ENCODE assay signal across 18 mouse cellular contexts in genomic region chr15:98288566-98288965, GRCm38 (mm10). TPM values are rescaled to one million over a fixed set of nuclear protein-coding genes. Genes with fewer than 3 reads are reported as not detected.
A peak's percentile ranks its signal among the peaks of the same experiment; 100 is the strongest.
DNase-seq lines count a peak whose midpoint lies in the region; ATAC-seq lines count a peak whose summit lies in the region.
"Had no signal": no experiment of that assay in that cellular context is flagged by ENCODE, and none has a peak within 500 bp of the region (broad histone marks: within the 10 kb centered on the region; RNA-seq: fewer than 3 reads in every experiment).

No protein-coding gene starts in this region.

- no peak overlapping the region for H3K27ac ChIP-seq in kidney, embryonic 15.5 days
- no peak overlapping the region for H3K27ac ChIP-seq in forebrain, embryonic 16.5 days (ENCODE audit: low read length)
- no peak overlapping the region for H3K27ac ChIP-seq in intestine, embryonic 15.5 days
- H3K27ac ChIP-seq: hindbrain, embryonic 10.5 days; kidney, postnatal 0 days; neural tube, embryonic 15.5 days had no signal

- H3K4me1 ChIP-seq in kidney, embryonic 15.5 days = 0 out of 2 replicates have a peak, but pooled peaks cover 7% of the 10 kb centered on the region
- H3K4me1 ChIP-seq in forebrain, embryonic 16.5 days (replicated peaks; ENCODE audit: control insufficient read depth, insufficient read depth, low read length) = no peaks in the 10 kb centered on the region
- H3K4me1 ChIP-seq in intestine, embryonic 15.5 days (replicated peaks) = no peaks in the 10 kb centered on the region
- H3K4me1 ChIP-seq: hindbrain, embryonic 10.5 days; neural tube, embryonic 15.5 days had no signal

- H3K9ac ChIP-seq in kidney, embryonic 15.5 days = no peak overlapping the region
- no peak overlapping the region for H3K9ac ChIP-seq in forebrain, embryonic 16.5 days (replicated peaks; ENCODE audit: low read depth, low read length)
- H3K9ac ChIP-seq in intestine, embryonic 15.5 days = no peak overlapping the region
- H3K9ac ChIP-seq: neural tube, embryonic 15.5 days had no signal

- H3K9me3 ChIP-seq in kidney, embryonic 15.5 days (replicated peaks) = no peaks in the 10 kb centered on the region
- no peaks in the 10 kb centered on the region for H3K9me3 ChIP-seq in forebrain, embryonic 16.5 days (ENCODE audit: control insufficient read depth, low read length)
- no peaks in the 10 kb centered on the region for H3K9me3 ChIP-seq in intestine, embryonic 15.5 days
- H3K9me3 ChIP-seq: hindbrain, embryonic 10.5 days; neural tube, embryonic 15.5 days had no signal

- peak; percentile 29 for DNase-seq in kidney, adult 18-20 months
- peak; percentile 45 for DNase-seq in brain, adult 2 months (ENCODE audit: low read depth, low spot score)
- peak; percentile 53 for DNase-seq in thymus, postnatal 14 days
- DNase-seq in frontal cortex, postnatal 36 days (ENCODE audit: low spot score in 2 of 2) = no peak
- DNase-seq: lung, adult 2 months; right cerebral cortex, postnatal 14 days had no signal

- no peak overlapping the region for H3K4me2 ChIP-seq in kidney, embryonic 15.5 days
- H3K4me2 ChIP-seq in forebrain, embryonic 16.5 days (ENCODE audit: low read length) = no peak overlapping the region
- H3K4me2 ChIP-seq in intestine, embryonic 15.5 days (replicated peaks) = no peak overlapping the region
- H3K4me2 ChIP-seq: heart, embryonic 11.5 days; neural tube, embryonic 15.5 days had no signal

- H3K27me3 ChIP-seq in kidney, embryonic 15.5 days = 0 out of 2 replicates have a peak, but pooled peaks cover 2% of the 10 kb centered on the region
- H3K27me3 ChIP-seq in forebrain, embryonic 16.5 days (replicated peaks; ENCODE audit: control insufficient read depth, insufficient read depth, low read length) = no peaks in the 10 kb centered on the region
- H3K27me3 ChIP-seq in intestine, embryonic 15.5 days (replicated peaks) = no peaks in the 10 kb centered on the region
- H3K27me3 ChIP-seq: neural tube, embryonic 15.5 days had no signal

- no peak for ATAC-seq in kidney, embryonic 15.5 days (replicated peaks; ENCODE audit: low FRiP score)
- 0 out of 2 replicates have a peak, but pooled peaks have one; percentile 30 for ATAC-seq in erythroid progenitor cell, adult 5-6 weeks (replicated peaks; ENCODE audit: low FRiP score, poor library complexity, severe bottlenecking)
- no peak for ATAC-seq in forebrain, embryonic 16.5 days
- no peak for ATAC-seq in intestine, embryonic 15.5 days

- no peak overlapping the region for H3K4me3 ChIP-seq in kidney, embryonic 15.5 days (replicated peaks)
- no peak overlapping the region for H3K4me3 ChIP-seq in forebrain, embryonic 16.5 days (replicated peaks; ENCODE audit: low read length)
- H3K4me3 ChIP-seq in intestine, embryonic 15.5 days (replicated peaks) = no peak overlapping the region
- H3K4me3 ChIP-seq: hindbrain, embryonic 10.5 days; neural tube, embryonic 15.5 days had no signal

- 75% methylated on average over 12 of the region's 12 CpGs for WGBS in kidney, embryonic 15.5 days
- WGBS in forebrain, embryonic 16.5 days = 71% methylated on average over 12 of the region's 12 CpGs
- 74% methylated on average over 12 of the region's 12 CpGs for WGBS in intestine, embryonic 15.5 days

- H3K36me3 ChIP-seq in kidney, embryonic 15.5 days = no peaks in the 10 kb centered on the region
- H3K36me3 ChIP-seq in forebrain, embryonic 16.5 days (ENCODE audit: control insufficient read depth, insufficient read depth) = no peaks in the 10 kb centered on the region
- no peaks in the 10 kb centered on the region for H3K36me3 ChIP-seq in intestine, embryonic 15.5 days
- H3K36me3 ChIP-seq: hindbrain, embryonic 10.5 days had no signal

RNA-seq across cellular contexts. Expression of gene Zfp641, which starts 7.4 kb away (rescaled TPM):
- polyA plus RNA-seq in kidney, embryonic 15.5 days (2015; fragmentation: Nextera tagmentation; extraction: Ambion mirVana) = 1.6 and 1.7 TPM in 2 replicates
- total RNA-seq in erythroid progenitor cell, adult 5-6 weeks (2015; ENCODE audit: low replicate concordance) = not detected in 2 replicates
- total RNA-seq in erythroid progenitor cell, adult 5-6 weeks (2017; ENCODE audit: low replicate concordance) = not detected in 2 replicates
- polyA plus RNA-seq in forebrain, embryonic 16.5 days (2015; fragmentation: Nextera tagmentation; extraction: Ambion mirVana) = 3.9 and 5.7 TPM in 2 replicates
- polyA plus RNA-seq in intestine, embryonic 15.5 days (2015; fragmentation: Nextera tagmentation; extraction: Ambion mirVana) = 0.21 and 0.36 TPM in 2 replicates
- total RNA-seq: monocyte, adult 5-6 weeks had no signal

RNA-seq across cellular contexts. Expression of gene Olfr285, which starts 28.6 kb away (rescaled TPM):
- not detected in 2 replicates for polyA plus RNA-seq in kidney, embryonic 15.5 days (2015; fragmentation: Nextera tagmentation; extraction: Ambion mirVana)
- not detected in 2 replicates for total RNA-seq in erythroid progenitor cell, adult 5-6 weeks (2015; ENCODE audit: low replicate concordance)
- total RNA-seq in erythroid progenitor cell, adult 5-6 weeks (2017; ENCODE audit: low replicate concordance) = not detected in 2 replicates
- polyA plus RNA-seq in forebrain, embryonic 16.5 days (2015; fragmentation: Nextera tagmentation; extraction: Ambion mirVana) = not detected in 2 replicates
- not detected in 2 replicates for polyA plus RNA-seq in intestine, embryonic 15.5 days (2015; fragmentation: Nextera tagmentation; extraction: Ambion mirVana)
- total RNA-seq: left cerebral cortex, adult 18-20 months; monocyte, adult 5-6 weeks had no signal
- polyA plus RNA-seq: brain, embryonic 14.5 days; heart, embryonic 11.5 days; hindbrain, embryonic 10.5 days; kidney, postnatal 0 days; limb, embryonic 14.5 days; lung, adult 2 months; neural tube, embryonic 15.5 days had no signal

RNA-seq across cellular contexts. Expression of gene H1fnt, which starts 31.5 kb away (rescaled TPM):
- not detected in 2 replicates for polyA plus RNA-seq in kidney, embryonic 15.5 days (2015; fragmentation: Nextera tagmentation; extraction: Ambion mirVana)
- not detected in 2 replicates for total RNA-seq in erythroid progenitor cell, adult 5-6 weeks (2015; ENCODE audit: low replicate concordance)
- total RNA-seq in erythroid progenitor cell, adult 5-6 weeks (2017; ENCODE audit: low replicate concordance) = not detected in 2 replicates
- polyA plus RNA-seq in forebrain, embryonic 16.5 days (2015; fragmentation: Nextera tagmentation; extraction: Ambion mirVana) = not detected in 2 replicates
- polyA plus RNA-seq in intestine, embryonic 15.5 days (2015; fragmentation: Nextera tagmentation; extraction: Ambion mirVana) = not detected in 2 replicates
- total RNA-seq: left cerebral cortex, adult 18-20 months; monocyte, adult 5-6 weeks had no signal
- polyA plus RNA-seq: brain, embryonic 14.5 days; heart, embryonic 11.5 days; hindbrain, embryonic 10.5 days; kidney, postnatal 0 days; limb, embryonic 14.5 days; lung, adult 2 months; neural tube, embryonic 15.5 days had no signal

RNA-seq across cellular contexts. Expression of gene Olfr284, which starts 52.2 kb away (rescaled TPM):
- not detected in 2 replicates for polyA plus RNA-seq in kidney, embryonic 15.5 days (2015; fragmentation: Nextera tagmentation; extraction: Ambion mirVana)
- total RNA-seq in erythroid progenitor cell, adult 5-6 weeks (2015; ENCODE audit: low replicate concordance) = not detected in 2 replicates
- total RNA-seq in erythroid progenitor cell, adult 5-6 weeks (2017; ENCODE audit: low replicate concordance) = not detected in 2 replicates
- not detected in 2 replicates for polyA plus RNA-seq in forebrain, embryonic 16.5 days (2015; fragmentation: Nextera tagmentation; extraction: Ambion mirVana)
- not detected in 2 replicates for polyA plus RNA-seq in intestine, embryonic 15.5 days (2015; fragmentation: Nextera tagmentation; extraction: Ambion mirVana)
- total RNA-seq: left cerebral cortex, adult 18-20 months; monocyte, adult 5-6 weeks had no signal
- polyA plus RNA-seq: brain, embryonic 14.5 days; heart, embryonic 11.5 days; hindbrain, embryonic 10.5 days; kidney, postnatal 0 days; limb, embryonic 14.5 days; lung, adult 2 months; neural tube, embryonic 15.5 days had no signal

RNA-seq across cellular contexts. Expression of gene Olfr286, which starts 54.3 kb away (rescaled TPM):
- polyA plus RNA-seq in kidney, embryonic 15.5 days (2015; fragmentation: Nextera tagmentation; extraction: Ambion mirVana) = not detected in 2 replicates
- total RNA-seq in erythroid progenitor cell, adult 5-6 weeks (2015; ENCODE audit: low replicate concordance) = not detected in 2 replicates
- not detected in 2 replicates for total RNA-seq in erythroid progenitor cell, adult 5-6 weeks (2017; ENCODE audit: low replicate concordance)
- polyA plus RNA-seq in forebrain, embryonic 16.5 days (2015; fragmentation: Nextera tagmentation; extraction: Ambion mirVana) = not detected in 2 replicates
- not detected in 2 replicates for polyA plus RNA-seq in intestine, embryonic 15.5 days (2015; fragmentation: Nextera tagmentation; extraction: Ambion mirVana)
- total RNA-seq: left cerebral cortex, adult 18-20 months; monocyte, adult 5-6 weeks had no signal
- polyA plus RNA-seq: brain, embryonic 14.5 days; heart, embryonic 11.5 days; hindbrain, embryonic 10.5 days; kidney, postnatal 0 days; limb, embryonic 14.5 days; lung, adult 2 months had no signal

Comparison
In these comparisons a context has a peak if more than half of its experiments do, and no peak if none do; other contexts are left out.
1. DNase-seq: peak in kidney, adult 18-20 months (single experiment), brain, adult 2 months (single experiment) and thymus, postnatal 14 days (single experiment); none in frontal cortex, postnatal 36 days (0 of 2).